ENCODE assay signal across 9 mouse cellular contexts in the genomic region with DNA sequence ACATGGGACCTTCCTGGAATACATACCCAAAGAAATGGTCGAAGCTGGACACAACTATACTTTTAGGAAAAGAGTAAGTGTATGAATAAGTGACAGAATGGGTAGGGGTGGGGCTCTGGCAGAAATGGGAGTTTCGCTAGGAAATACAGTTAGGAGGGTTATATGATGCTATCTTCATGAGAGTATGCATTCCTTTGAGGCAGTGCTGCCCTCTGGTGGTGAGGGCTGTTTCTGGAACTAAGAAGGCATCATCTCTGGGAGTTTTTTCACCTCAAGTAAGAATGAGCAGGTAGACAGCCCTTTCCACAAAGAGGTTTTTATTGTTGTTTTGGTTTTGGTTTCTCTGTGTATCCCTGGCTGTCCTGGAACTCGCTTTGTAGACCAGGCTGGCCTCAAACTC. TPM values are rescaled to one million over a fixed set of nuclear protein-coding genes. Genes with fewer than 3 reads are reported as not detected.
DNase-seq lines count a peak whose midpoint lies in the region; ATAC-seq lines count a peak whose summit lies in the region.
"Had no signal": no experiment of that assay in that cellular context is flagged by ENCODE, and none has a peak within 500 bp of the region (broad histone marks: within the 10 kb centered on the region; RNA-seq: fewer than 3 reads in every experiment).

No protein-coding gene starts in this region.

- H3K27me3 ChIP-seq in kidney, embryonic 16.5 days (ENCODE audit: insufficient read depth, low read length), result no peaks in the 10 kb centered on the region
- no peaks in the 10 kb centered on the region for H3K27me3 ChIP-seq in embryonic facial prominence, embryonic 14.5 days (replicated peaks; ENCODE audit: control insufficient read depth, insufficient read depth, low read length)
- H3K27me3 ChIP-seq in hindbrain, embryonic 14.5 days (ENCODE audit: control insufficient read depth, insufficient read depth, low read length), result no peaks in the 10 kb centered on the region
- H3K27me3 ChIP-seq: embryonic facial prominence, embryonic 15.5 days had no signal

- ATAC-seq in kidney, embryonic 16.5 days (ENCODE audit: low FRiP score, low TSS enrichment), result no peak
- ATAC-seq in embryonic facial prominence, embryonic 14.5 days (ENCODE audit: low read depth), result no peak
- ATAC-seq in hindbrain, embryonic 14.5 days (ENCODE audit: low FRiP score), result no peak
- peak; percentile 56; the same call in 1 of the 2 replicates for ATAC-seq in neutrophil, adult 5-6 weeks (ENCODE audit: extremely low read depth, insufficient number of reproducible peaks, low FRiP score, poor library complexity, severe bottlenecking)

- WGBS in kidney, embryonic 16.5 days, result 37% methylated on average over 3 of the region's 3 CpGs
- WGBS in embryonic facial prominence, embryonic 14.5 days, result 47% methylated on average over 3 of the region's 3 CpGs
- WGBS in hindbrain, embryonic 14.5 days, result 43% methylated on average over 3 of the region's 3 CpGs

- H3K9me3 ChIP-seq in kidney, embryonic 16.5 days (ENCODE audit: low read length), result no peaks in the 10 kb centered on the region
- no peaks in the 10 kb centered on the region for H3K9me3 ChIP-seq in embryonic facial prominence, embryonic 14.5 days (ENCODE audit: control insufficient read depth, low read length)
- no peaks in the 10 kb centered on the region for H3K9me3 ChIP-seq in hindbrain, embryonic 14.5 days (ENCODE audit: control insufficient read depth, low read length)
- H3K9me3 ChIP-seq: embryonic facial prominence, embryonic 15.5 days had no signal

- no peaks in the 10 kb centered on the region; the same call in 1 of the 2 replicates for H3K4me1 ChIP-seq in kidney, embryonic 16.5 days (ENCODE audit: insufficient read depth, low read length)
- H3K4me1 ChIP-seq in embryonic facial prominence, embryonic 14.5 days (ENCODE audit: control insufficient read depth, insufficient read depth, low read length), result no peaks in the 10 kb centered on the region
- H3K4me1 ChIP-seq in hindbrain, embryonic 14.5 days (replicated peaks; ENCODE audit: control insufficient read depth, insufficient read depth, low read length), result no peaks in the 10 kb centered on the region
- H3K4me1 ChIP-seq: embryonic facial prominence, embryonic 15.5 days had no signal

- H3K27ac ChIP-seq in kidney, embryonic 16.5 days (ENCODE audit: low read length), result no peak overlapping the region
- no peak overlapping the region for H3K27ac ChIP-seq in embryonic facial prominence, embryonic 14.5 days (replicated peaks; ENCODE audit: low read depth, low read length)
- no peak overlapping the region for H3K27ac ChIP-seq in hindbrain, embryonic 14.5 days
- H3K27ac ChIP-seq: embryonic facial prominence, embryonic 15.5 days had no signal

- no peak overlapping the region for H3K4me2 ChIP-seq in kidney, embryonic 16.5 days (replicated peaks; ENCODE audit: low read depth, low read length)
- H3K4me2 ChIP-seq in embryonic facial prominence, embryonic 14.5 days (ENCODE audit: low read depth, low read length), result no peak overlapping the region
- no peak overlapping the region for H3K4me2 ChIP-seq in hindbrain, embryonic 14.5 days (replicated peaks)
- H3K4me2 ChIP-seq: embryonic facial prominence, embryonic 15.5 days had no signal

- intact Hi-C loops in left cerebral cortex, postnatal 14 days (cut with DNase I), result loop anchor here (2.0 kb wide), 1 partner anchor 65 kb away; no protein-coding TSS in a partner anchor

- peak; percentile 86 for DNase-seq in kidney, adult 18-20 months
- peak; percentile 86 for DNase-seq in adrenal gland, postnatal 25 days
- DNase-seq in embryonic facial prominence, embryonic 14.5 days (ENCODE audit: low spot score), result peak; percentile 62
- peak; percentile 70 for DNase-seq in hindbrain, embryonic 14.5 days (ENCODE audit: low spot score)
- peak; percentile 87 to 89 for DNase-seq in left cerebral cortex, postnatal 14 days (ENCODE audit: low spot score in 2 of 2)
- peak; percentile 80 for DNase-seq in thymus, postnatal 14 days

- H3K36me3 ChIP-seq in kidney, embryonic 16.5 days (ENCODE audit: insufficient read depth, low read length), result peaks cover 34% of the 10 kb centered on the region
- peaks cover 39% of the 10 kb centered on the region for H3K36me3 ChIP-seq in embryonic facial prominence, embryonic 14.5 days (ENCODE audit: control insufficient read depth, insufficient read depth, low read length)
- peaks cover 39% of the 10 kb centered on the region for H3K36me3 ChIP-seq in hindbrain, embryonic 14.5 days (replicated peaks; ENCODE audit: control insufficient read depth, insufficient read depth)

- H3K9ac ChIP-seq in kidney, embryonic 16.5 days (replicated peaks; ENCODE audit: low read length), result no peak overlapping the region
- no peak overlapping the region for H3K9ac ChIP-seq in embryonic facial prominence, embryonic 14.5 days (ENCODE audit: low read depth, low read length)
- no peak overlapping the region for H3K9ac ChIP-seq in hindbrain, embryonic 14.5 days
- H3K9ac ChIP-seq: embryonic facial prominence, embryonic 15.5 days had no signal

- H3K4me3 ChIP-seq in kidney, embryonic 16.5 days (ENCODE audit: low read length), result no peak overlapping the region
- no peak overlapping the region for H3K4me3 ChIP-seq in embryonic facial prominence, embryonic 14.5 days (ENCODE audit: low read depth, low read length)
- H3K4me3 ChIP-seq in hindbrain, embryonic 14.5 days (replicated peaks; ENCODE audit: low read length), result no peak overlapping the region
- H3K4me3 ChIP-seq: embryonic facial prominence, embryonic 15.5 days had no signal

RNA-seq across cellular contexts. Expression of a gene that starts 5.5 kb away (rescaled TPM):
- not detected in 2 replicates for polyA plus RNA-seq in kidney, embryonic 16.5 days (2015; fragmentation: Nextera tagmentation; extraction: Ambion mirVana)
- total RNA-seq in adrenal gland, postnatal 25 days (2021), result not detected in 2 replicates
- polyA plus RNA-seq in embryonic facial prominence, embryonic 14.5 days (2014; fragmentation: Nextera tagmentation; extraction: Ambion mirVana), result not detected in 2 replicates
- not detected in 2 replicates for polyA plus RNA-seq in hindbrain, embryonic 14.5 days (2014; fragmentation: Nextera tagmentation; extraction: Ambion mirVana)
- total RNA-seq in left cerebral cortex, postnatal 14 days (2021), result not detected
- not detected in 2 replicates for total RNA-seq in neutrophil, adult 5-6 weeks (2017)
- polyA plus RNA-seq: embryonic facial prominence, embryonic 15.5 days had no signal

RNA-seq across cellular contexts. Expression of a gene that starts 19.4 kb away (rescaled TPM):
- polyA plus RNA-seq in kidney, embryonic 16.5 days (2015; fragmentation: Nextera tagmentation; extraction: Ambion mirVana), result 69.9 and 73.5 TPM in 2 replicates
- 21.6 and 31.8 TPM in 2 replicates for total RNA-seq in adrenal gland, postnatal 25 days (2021)
- polyA plus RNA-seq in embryonic facial prominence, embryonic 14.5 days (2014; fragmentation: Nextera tagmentation; extraction: Ambion mirVana), result 40.7 and 49.6 TPM in 2 replicates
- 74.7 and 80.0 TPM in 2 replicates for polyA plus RNA-seq in hindbrain, embryonic 14.5 days (2014; fragmentation: Nextera tagmentation; extraction: Ambion mirVana)
- total RNA-seq in left cerebral cortex, postnatal 14 days (2021), result 10 to 100 TPM; 51.0 to 58.8 TPM
- total RNA-seq in neutrophil, adult 5-6 weeks (2017), result 22.6 and 32.4 TPM in 2 replicates

RNA-seq across cellular contexts. Expression of a gene that starts 30.7 kb away (rescaled TPM):
- polyA plus RNA-seq in kidney, embryonic 16.5 days (2015; fragmentation: Nextera tagmentation; extraction: Ambion mirVana), result not detected in 2 replicates
- not detected in 2 replicates for total RNA-seq in adrenal gland, postnatal 25 days (2021)
- not detected in 2 replicates for polyA plus RNA-seq in embryonic facial prominence, embryonic 14.5 days (2014; fragmentation: Nextera tagmentation; extraction: Ambion mirVana)
- polyA plus RNA-seq in hindbrain, embryonic 14.5 days (2014; fragmentation: Nextera tagmentation; extraction: Ambion mirVana), result not detected in 2 replicates
- total RNA-seq in left cerebral cortex, postnatal 14 days (2021), result not detected
- total RNA-seq in neutrophil, adult 5-6 weeks (2017), result not detected in 2 replicates
- polyA plus RNA-seq: embryonic facial prominence, embryonic 15.5 days had no signal

RNA-seq across cellular contexts. Expression of a gene that starts 35.6 kb away (rescaled TPM):
- 27.7 and 31.8 TPM in 2 replicates for polyA plus RNA-seq in kidney, embryonic 16.5 days (2015; fragmentation: Nextera tagmentation; extraction: Ambion mirVana)
- 51.5 and 58.0 TPM in 2 replicates for total RNA-seq in adrenal gland, postnatal 25 days (2021)
- 10.2 and 11.9 TPM in 2 replicates for polyA plus RNA-seq in embryonic facial prominence, embryonic 14.5 days (2014; fragmentation: Nextera tagmentation; extraction: Ambion mirVana)
- 14.2 and 14.5 TPM in 2 replicates for polyA plus RNA-seq in hindbrain, embryonic 14.5 days (2014; fragmentation: Nextera tagmentation; extraction: Ambion mirVana)
- 10 to 100 TPM; 26.9 to 29.1 TPM for total RNA-seq in left cerebral cortex, postnatal 14 days (2021)
- total RNA-seq in neutrophil, adult 5-6 weeks (2017), result 29.7 and 29.9 TPM in 2 replicates
